Mouse (Mus musculus): ENCODE measurements around the gene Morn4. TPM values are rescaled to one million over a fixed set of nuclear protein-coding genes. Genes with fewer than 3 reads are reported as not detected.

Gene Morn4
- total and polyA plus RNA-seq, 3 experiments, result 5.7 to 18.4 TPM; not detected in 1

GRCm38 (mm10) chr19:42131101-42131500, 44.9 kb upstream of the Morn4 start:
- Histone ChIP-seq H3K27me3 (ENCODE audit: control insufficient read depth in 1 of 2, insufficient read depth in 2 of 2, low read length in 2 of 2) (no peaks in the 10 kb centered on the region), H3K9ac (ENCODE audit: control insufficient read depth, low read depth, low read length, poor library complexity, severe bottlenecking) (peak overlapping the region; percentile 78), H3K4me3 (ENCODE audit: control insufficient read depth in 1 of 2, insufficient read depth in 1 of 2, low read depth in 2 of 2, low read length in 2 of 2) (no peak overlapping the region), H3K9me3 (replicated peaks; ENCODE audit: insufficient read depth, low read length) (no peaks in the 10 kb centered on the region), H3K4me1 (ENCODE audit: control insufficient read depth in 1 of 2, insufficient read depth in 2 of 2, low read length in 2 of 2) (peaks cover 30 to 49% of the 10 kb centered on the region in 2 experiments), H3K27ac (ENCODE audit: control insufficient read depth, low read depth, low read length) (0 out of 2 replicates have a peak overlapping the region, but pooled peaks have one; percentile 96), H3K36me3 (ENCODE audit: control insufficient read depth in 1 of 2, insufficient read depth in 2 of 2, low read length in 2 of 2) (peaks cover 0 to 51% of the 10 kb centered on the region in 2 experiments; a peak in 2 of 4 replicates), H3K79me2 (ENCODE audit: control insufficient read depth, insufficient read depth, low read length, poor library complexity) (peaks cover 6% of the 10 kb centered on the region)
- no peak for TF ChIP-seq JUND (IDR thresholded peaks at IDR 0.05; ENCODE audit: low read depth, low read length)
- TF ChIP-seq ELF1 (IDR thresholded peaks at IDR 0.05; ENCODE audit: low read depth, low read length), result no peak
- TF ChIP-seq POLR2A (IDR thresholded peaks at IDR 0.05; ENCODE audit: control insufficient read depth in 1 of 2, insufficient read depth in 1 of 2, low read depth in 1 of 2, low read length in 2 of 2, poor library complexity in 1 of 2), result no peak
- TF ChIP-seq ZNF384 (IDR thresholded peaks at IDR 0.05; ENCODE audit: low read depth, low read length), result no peak
- TF ChIP-seq E2F4 (IDR thresholded peaks at IDR 0.05; ENCODE audit: borderline replicate concordance, low read depth, low read length), result no peak
- TF ChIP-seq TAL1 (IDR thresholded peaks at IDR 0.05; ENCODE audit: low read length), result no peak
- no peak for TF ChIP-seq HCFC1 (IDR thresholded peaks at IDR 0.05; ENCODE audit: low read depth, low read length)
- no peak for TF ChIP-seq NELFE (IDR thresholded peaks at IDR 0.05; ENCODE audit: low read depth, low read length)
- no peak for TF ChIP-seq CHD2 (IDR thresholded peaks at IDR 0.05; ENCODE audit: low read length)
- TF ChIP-seq SMC3 (IDR thresholded peaks at IDR 0.05; ENCODE audit: low read depth, low read length), result no peak
- DNase-seq (ENCODE audit: low read depth, low spot score), result peak; percentile 40

GRCm38 (mm10) chr19:42130294-42130606, 44.1 kb upstream of the Morn4 start:
- Histone ChIP-seq H3K27ac (ENCODE audit: control insufficient read depth, low read depth, low read length) (peak overlapping the region; percentile 96), H3K9ac (ENCODE audit: control insufficient read depth, low read depth, low read length, poor library complexity, severe bottlenecking) (peak overlapping the region; percentile 78), H3K4me1 (ENCODE audit: control insufficient read depth in 1 of 2, insufficient read depth in 2 of 2, low read length in 2 of 2) (peaks cover 26 to 48% of the 10 kb centered on the region in 2 experiments), H3K9me3 (replicated peaks; ENCODE audit: insufficient read depth, low read length) (no peaks in the 10 kb centered on the region), H3K27me3 (ENCODE audit: control insufficient read depth in 1 of 2, insufficient read depth in 2 of 2, low read length in 2 of 2) (no peaks in the 10 kb centered on the region), H3K36me3 (ENCODE audit: control insufficient read depth in 1 of 2, insufficient read depth in 2 of 2, low read length in 2 of 2) (peaks cover 0 to 51% of the 10 kb centered on the region in 2 experiments; a peak in 2 of 4 replicates), H3K4me3 (ENCODE audit: control insufficient read depth in 1 of 2, insufficient read depth in 1 of 2, low read depth in 2 of 2, low read length in 2 of 2) (peak overlapping the region; percentile 30 to 42), H3K79me2 (ENCODE audit: control insufficient read depth, insufficient read depth, low read length, poor library complexity) (peaks cover 6% of the 10 kb centered on the region)
- no peak for DNase-seq (ENCODE audit: low read depth, low spot score)
- TF ChIP-seq ETS1 (IDR thresholded peaks at IDR 0.05; ENCODE audit: low read depth, low read length) (no peak), MAX (IDR thresholded peaks at IDR 0.05; ENCODE audit: low read length) (no peak), USF2 (IDR thresholded peaks at IDR 0.05; ENCODE audit: borderline replicate concordance in 1 of 2, insufficient read depth in 1 of 2, low read depth in 1 of 2, low read length in 2 of 2) (no peak), TCF12 (IDR thresholded peaks at IDR 0.05; ENCODE audit: low read depth, low read length) (no peak), POLR2A (IDR thresholded peaks at IDR 0.05; ENCODE audit: control insufficient read depth in 1 of 2, insufficient read depth in 1 of 2, low read depth in 1 of 2, low read length in 2 of 2, poor library complexity in 1 of 2) (no peak), TAL1 (IDR thresholded peaks at IDR 0.05; ENCODE audit: low read length) (no peak), CHD1 (IDR thresholded peaks at IDR 0.05; ENCODE audit: low read depth, low read length) (no peak), POLR2AphosphoS2 (IDR thresholded peaks at IDR 0.05; ENCODE audit: low read length) (no peak), NELFE (IDR thresholded peaks at IDR 0.05; ENCODE audit: low read depth, low read length) (no peak), ZNF384 (IDR thresholded peaks at IDR 0.05; ENCODE audit: low read depth, low read length) (no peak), ZKSCAN1 (IDR thresholded peaks at IDR 0.05; ENCODE audit: low read depth, low read length) (no peak), NRF1 (IDR thresholded peaks at IDR 0.05; ENCODE audit: insufficient read depth, low read depth, low read length, poor library complexity, severe bottlenecking) (no peak), EP300 (IDR thresholded peaks at IDR 0.05; ENCODE audit: low read depth in 1 of 2, low read length in 2 of 2) (no peak), RCOR1 (IDR thresholded peaks at IDR 0.05; ENCODE audit: low read depth, low read length) (no peak)

All from MEL (cell line).